Mouse (Mus musculus) bone marrow macrophage, adult 2 months (primary cell): Measurements from ENCODE around the gene Tctex1d1.

Source experiments
- CTCF ChIP-seq: IDR thresholded peaks from 2 replicates; pipeline ENCODE4 v1.5.1; 2012; ENCODE audit warnings: low read depth, mild to moderate bottlenecking, low read length, moderate library complexity
- POLR2A ChIP-seq: IDR thresholded peaks from 2 replicates; pipeline ENCODE4 v1.6.1; 2012; ENCODE audit warnings: mild to moderate bottlenecking, low read depth, low read length, borderline replicate concordance

DNA sequence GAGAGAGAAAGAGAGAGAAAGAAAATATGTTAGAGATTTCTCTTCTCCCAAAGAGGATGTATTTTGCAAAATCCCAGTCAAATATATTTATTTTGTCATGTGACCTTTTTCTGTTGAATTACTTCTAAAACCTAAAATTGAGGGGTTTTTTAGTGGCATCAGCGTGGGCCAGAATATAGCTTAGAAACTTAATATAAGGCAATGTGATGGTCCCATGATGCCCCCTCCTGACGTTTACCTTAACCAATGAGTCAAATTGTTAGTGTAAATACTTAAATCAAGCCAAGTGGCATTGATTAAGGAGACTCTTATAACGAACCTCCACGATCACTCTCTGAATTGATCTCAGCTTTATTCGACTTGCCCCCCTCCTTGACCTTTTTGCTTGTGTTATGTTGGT, 4.2 kb upstream of the Tctex1d1 start:
- TF ChIP-seq CTCF (no peak), POLR2A (no peak)
